Mouse (Mus musculus) lung, postnatal 10 days (tissue): ENCODE results near the gene Mettl24.

Experiments used
- DNase-seq: peaks from one replicate; pipeline ENCODE4 v3.0.0; 2021

Mettl24 gene

DNA sequence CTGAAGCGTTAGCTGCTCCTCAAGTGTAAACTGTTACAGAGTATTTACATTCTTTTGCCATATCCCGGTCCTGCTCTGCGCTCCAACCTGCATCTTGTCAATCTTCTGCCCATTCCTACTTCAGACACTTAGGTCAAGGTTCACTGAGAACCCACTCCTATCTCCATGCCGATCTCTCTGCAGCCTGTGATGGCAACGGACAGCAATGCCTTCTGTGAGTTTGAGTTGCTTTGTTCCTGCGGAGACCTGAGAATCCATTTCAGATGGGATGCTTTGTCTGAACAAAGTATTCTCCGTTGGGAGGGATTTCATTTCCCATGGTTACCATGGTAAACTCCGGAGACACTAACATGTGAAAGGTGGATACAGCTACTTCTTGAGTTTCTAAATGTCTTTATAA is 2.6 kb downstream of the Mettl24 start:
- DNase-seq = no peak

DNA sequence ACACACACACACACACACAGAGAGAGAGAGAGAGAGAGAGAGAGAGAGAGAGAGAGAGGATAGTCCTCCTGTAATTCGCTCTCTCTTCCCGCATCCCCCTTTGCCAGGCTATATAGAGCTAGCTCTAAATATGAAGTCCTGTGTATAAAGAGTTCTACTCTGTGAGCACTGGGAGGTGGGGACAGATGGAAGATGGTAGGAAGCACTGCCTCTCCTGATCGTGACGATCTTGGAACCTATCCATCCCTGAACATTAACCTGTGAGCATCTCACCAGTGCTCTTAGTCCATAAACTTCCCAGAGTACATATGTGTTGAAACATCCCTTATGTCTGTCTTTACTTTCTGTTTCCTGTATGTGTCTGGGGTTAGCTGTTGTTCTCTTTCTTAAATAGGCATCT is 3.9 kb downstream of the Mettl24 start:
- DNase-seq = no peak

DNA sequence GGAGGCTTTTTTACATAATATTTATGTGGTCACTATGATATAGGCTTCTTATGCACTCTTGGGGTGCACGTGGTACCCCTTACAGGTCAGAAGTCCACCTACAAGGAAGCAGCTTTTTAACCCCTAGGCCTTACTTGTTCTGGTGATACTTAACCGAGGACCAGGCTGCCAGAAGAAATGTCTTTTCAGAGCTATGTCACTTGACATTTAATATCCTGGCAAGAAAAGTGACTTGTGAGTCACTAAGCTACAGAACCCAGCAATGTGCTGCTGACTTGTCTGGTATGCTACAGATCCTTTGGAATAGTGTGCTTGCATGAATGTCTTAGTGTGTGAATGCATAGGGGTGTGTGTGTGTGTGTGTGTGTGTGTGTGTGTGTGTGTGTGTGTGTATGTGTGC is 4.3 kb downstream of the Mettl24 start:
- DNase-seq = no peak

DNA sequence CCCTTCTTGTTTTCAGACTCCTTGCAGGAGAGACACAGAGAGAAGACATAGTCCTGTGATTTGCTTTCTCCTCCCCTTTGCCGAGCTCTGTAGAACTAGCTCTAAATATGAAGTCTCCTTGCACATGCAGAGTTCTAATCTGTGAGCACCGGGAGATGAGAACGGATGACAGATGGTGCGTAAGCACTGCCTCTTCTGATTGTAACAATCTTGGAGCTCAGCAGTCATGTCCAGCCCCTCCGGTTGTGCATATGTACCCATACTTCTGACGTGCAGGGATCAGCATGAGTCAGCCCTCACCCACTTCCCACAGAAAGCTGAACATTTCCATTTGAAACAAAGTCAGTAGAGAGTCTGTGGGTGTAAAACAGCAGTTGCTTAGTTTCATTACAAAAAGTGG is 5.2 kb downstream of the Mettl24 start:
- DNase-seq = no peak

DNA sequence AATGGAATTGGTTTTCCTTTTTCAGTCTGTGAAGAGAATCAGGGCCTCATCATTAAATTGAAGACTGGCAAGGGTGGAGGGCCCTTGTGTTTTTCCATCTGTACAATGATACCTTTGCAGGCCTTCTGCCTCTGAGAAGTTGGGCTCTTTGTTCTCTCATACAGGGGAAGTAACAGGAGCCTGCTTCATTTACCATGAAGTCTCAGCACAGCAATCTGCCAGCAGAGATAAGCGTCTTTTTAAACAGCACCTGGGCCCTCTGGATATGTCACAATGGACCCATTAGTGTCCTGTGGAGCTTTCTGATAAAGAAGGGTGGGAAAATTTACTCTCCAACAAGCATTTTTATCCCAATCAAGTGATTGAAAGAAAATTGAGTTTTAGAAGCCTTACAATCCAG is 5.8 kb downstream of the Mettl24 start:
- DNase-seq = no peak

DNA sequence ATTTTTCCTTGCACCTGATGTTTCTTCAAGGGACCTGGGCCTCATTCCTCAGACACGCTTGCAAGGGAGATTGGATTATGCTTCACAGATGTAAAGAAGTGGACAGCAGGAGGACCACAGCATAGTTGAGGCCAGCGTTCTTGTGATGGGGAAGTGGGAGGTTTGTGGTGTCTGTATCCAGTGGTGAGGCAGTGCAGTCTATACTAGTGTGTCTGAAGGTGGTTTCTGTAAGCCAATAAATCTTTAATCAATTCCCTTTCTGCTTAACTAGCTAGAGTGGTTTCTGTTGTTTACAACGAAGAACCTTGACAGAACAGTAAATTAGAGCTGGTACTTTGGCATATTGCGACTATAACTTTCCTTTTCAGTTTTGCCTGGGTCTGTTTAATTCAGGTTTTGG is 15.6 kb downstream of the Mettl24 start:
- no peak for DNase-seq

DNA sequence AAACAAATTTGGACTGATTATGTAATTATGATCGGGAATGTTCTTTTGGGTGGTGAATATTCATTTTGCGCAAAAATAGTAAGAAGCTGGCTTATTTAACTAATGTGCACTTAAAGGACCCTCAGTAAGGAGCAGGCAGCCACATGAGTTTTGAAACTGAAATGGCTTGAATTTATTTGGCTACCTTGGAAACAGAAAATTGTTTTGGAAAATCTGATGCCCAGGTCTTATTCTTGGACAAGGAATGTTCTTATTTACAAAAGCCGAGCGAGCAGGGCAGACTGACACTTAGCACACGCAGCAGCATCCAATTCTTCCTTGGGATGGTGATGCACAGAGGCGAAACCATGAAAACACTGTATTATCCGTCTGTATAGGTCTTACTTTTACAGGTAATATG is 28.0 kb downstream of the Mettl24 start:
- peak; percentile 42 for DNase-seq

DNA sequence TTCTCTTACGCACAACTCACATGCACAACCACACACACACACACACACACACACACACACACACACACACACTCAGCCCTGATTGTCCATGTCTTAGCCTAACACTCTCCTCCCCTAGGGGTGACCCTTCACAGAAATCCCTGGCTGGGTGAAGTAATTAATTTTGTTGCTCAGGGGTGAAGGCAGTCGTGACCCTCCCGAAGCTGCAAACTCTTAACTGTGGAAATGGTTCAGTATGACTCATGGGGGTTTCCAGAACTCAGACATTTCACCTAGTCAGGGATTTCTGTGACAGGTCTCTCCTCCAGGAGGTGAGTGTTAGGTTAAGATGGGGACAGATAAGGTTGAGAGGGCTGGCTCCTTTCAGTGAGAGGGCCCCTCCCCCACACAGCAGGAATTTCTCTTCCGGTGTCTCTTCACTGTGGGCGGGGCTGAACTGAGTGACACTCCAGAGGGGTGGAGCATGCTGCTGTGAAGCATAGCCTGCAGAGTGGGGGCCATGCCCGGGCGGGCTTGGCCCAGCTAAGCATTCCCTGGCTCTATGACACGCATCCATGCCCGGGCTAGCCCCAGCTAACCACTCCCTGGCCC is 30.0 kb downstream of the Mettl24 start:
- DNase-seq = peak; percentile 66

DNA sequence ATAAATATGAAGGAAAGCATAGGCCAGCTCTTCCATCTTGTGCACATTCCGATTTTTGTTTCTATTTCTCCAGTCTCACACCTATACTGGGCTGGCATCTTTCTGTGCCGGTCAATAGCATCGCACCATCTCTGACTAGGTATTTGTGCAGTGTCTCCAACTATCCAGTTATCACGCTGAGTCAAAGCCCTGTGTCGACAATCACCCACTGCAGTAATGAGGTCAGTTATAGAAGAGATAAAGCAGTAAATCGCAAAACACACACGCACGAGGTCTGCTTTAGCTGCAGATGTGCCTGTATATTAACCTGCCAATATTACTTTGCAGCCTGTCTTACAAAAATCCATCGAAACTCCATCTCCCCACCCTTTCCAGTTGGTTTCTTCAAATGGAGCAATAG is 30.7 kb downstream of the Mettl24 start:
- no peak for DNase-seq

DNA sequence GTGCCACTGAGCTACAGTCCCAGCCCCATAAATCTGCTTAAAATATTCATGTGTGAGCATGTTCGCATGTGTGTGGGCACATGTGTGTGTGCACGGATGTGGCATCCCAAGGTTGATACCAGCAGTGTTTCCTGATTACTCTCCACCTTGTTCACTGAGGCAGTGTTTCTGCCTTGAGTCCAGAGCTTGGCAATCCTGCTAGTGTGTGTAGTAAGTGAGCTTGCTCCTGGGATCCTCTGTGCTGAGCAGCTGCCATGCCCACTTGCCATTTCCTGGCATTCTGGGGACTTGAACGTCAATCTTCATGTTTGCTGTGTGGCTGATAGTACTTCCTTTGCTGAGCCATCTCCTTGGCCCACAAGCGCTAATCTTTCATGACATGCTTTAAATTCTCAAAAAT is 32.1 kb downstream of the Mettl24 start:
- peak; percentile 59 for DNase-seq

DNA sequence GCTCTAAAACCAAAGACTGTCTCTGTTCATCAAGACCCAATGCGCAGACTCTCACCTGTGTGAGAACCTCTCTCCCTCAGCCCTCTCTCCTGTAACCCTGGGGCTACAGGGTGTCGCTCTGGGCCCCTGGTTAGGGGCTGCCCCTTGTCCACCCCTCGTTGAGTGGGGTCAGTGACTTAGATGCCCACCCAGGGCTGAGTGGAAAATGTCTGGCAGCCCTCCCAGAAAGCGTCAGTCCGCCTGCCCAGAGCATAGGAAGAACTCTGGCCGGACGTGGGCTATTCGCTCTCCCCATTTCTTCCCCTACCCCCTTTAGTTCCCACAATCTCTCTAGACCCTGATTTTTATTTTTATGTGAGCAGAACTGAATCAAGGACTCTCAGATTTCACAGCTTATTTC is 33.2 kb downstream of the Mettl24 start:
- no peak for DNase-seq

DNA sequence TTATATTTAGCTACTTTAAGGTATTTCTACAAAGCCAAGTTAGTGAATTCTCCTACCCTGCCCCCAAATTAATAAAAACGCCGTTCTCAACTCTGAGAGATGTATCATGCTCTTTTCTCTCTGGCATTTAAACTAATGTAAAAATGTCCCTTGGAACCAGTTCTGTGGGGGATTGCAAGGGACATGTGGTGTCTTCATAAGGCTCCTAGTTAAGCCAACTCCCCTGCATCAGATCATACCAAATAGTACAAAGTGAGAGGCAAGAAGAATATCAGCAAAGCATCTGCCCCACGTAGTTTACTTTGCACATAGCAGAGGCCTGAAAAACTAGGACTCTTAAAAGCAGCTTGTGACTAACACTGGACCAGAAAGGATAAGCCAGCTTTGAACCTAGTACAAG is 33.6 kb downstream of the Mettl24 start:
- no peak for DNase-seq

DNA sequence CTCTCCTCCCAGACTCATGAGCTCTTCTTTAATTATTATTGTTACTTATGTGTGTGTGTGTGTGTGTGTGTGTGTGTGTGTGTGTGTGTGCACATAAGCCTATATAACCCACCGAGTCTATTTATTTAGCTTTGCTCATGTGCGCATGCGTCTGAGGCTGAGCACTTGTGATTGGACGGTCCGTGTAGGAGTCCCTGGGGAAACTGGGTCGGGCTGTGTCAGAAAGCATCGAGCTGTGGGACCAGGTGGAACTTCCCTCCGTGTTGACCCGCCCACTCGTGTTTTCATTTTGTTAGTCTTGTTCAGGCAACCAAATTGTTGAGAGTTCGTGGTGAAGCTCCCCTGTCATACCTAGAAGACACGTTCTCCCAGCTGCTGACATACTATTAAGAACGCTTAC is 35.3 kb downstream of the Mettl24 start:
- no peak for DNase-seq

DNA sequence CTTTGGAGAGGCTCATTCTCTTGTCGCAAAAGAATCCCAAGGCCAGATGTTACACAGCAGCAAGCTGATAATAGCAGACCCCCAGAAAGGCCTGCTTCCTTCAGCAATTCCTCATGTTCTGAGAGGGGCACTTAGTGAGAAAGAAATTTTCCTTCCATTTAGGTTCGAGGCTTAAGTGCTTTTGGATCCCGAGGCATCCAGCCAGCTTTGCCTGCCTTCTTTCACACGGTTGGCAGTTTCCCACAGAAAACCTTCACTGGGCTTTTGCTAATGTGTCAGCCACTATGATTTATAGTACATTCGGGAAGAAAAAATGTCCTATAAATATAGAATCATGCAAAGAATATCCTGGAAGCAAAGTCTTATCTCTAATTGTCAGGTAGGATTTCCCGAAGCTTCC is 36.0 kb downstream of the Mettl24 start:
- DNase-seq = no peak

DNA sequence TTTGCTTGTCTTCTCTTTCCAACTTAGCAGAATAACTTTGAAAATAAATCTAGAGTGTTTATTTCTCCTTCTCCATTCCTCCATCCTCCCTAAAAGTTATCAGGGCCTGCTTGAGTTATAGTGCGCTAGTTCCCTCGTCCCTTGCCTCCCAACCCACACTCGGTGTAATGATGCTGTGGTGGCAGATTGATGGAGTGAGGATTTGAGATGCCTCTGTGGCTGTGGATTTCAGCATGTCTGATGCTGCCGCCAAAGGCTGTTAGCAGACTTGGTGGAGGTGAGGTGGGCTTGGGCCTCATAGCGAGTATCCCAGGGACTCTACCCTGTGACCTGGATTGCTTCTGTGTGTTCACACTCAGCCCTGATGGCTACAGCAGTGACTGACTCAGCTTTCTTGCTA is 37.8 kb downstream of the Mettl24 start:
- DNase-seq = no peak

DNA sequence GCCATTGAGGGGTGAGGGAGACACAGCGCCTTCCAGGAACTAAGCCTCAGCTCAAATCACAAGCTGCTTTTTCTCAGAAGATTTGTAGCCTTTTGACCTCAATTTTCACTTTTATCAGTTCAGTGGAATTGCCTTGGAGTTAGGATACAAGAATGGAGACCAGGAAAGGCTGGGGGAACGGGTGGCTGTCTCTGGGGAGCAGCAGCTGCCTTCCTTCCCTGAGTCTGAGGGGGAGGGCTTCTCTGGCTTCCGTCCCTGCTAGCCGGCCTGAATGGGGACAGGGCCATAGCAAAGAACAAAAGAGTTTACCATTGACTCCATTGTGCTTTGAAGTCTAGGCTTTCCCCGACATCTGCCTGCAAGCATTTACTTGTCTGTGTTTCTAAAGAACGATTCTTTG is 41.3 kb downstream of the Mettl24 start:
- DNase-seq = peak; percentile 35

DNA sequence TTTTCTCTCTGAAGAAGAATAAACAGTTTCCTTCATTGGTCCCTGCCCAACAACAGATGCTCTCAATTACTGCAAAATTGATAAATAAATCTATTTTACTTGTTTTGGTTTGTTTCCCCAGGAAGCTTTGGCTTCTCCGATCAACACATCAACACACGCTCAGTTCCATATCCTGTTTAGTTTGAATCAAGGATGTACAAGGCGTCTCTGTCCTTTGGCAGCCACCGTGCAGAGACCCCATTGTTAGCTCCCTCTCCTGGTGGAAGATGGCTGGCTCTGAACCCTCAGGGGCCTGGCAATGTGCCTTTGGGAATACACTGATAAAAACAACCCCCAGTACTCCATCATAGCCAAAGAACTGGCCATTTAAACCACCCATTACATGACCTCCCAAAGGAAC is 42.0 kb downstream of the Mettl24 start:
- DNase-seq = peak; percentile 75

DNA sequence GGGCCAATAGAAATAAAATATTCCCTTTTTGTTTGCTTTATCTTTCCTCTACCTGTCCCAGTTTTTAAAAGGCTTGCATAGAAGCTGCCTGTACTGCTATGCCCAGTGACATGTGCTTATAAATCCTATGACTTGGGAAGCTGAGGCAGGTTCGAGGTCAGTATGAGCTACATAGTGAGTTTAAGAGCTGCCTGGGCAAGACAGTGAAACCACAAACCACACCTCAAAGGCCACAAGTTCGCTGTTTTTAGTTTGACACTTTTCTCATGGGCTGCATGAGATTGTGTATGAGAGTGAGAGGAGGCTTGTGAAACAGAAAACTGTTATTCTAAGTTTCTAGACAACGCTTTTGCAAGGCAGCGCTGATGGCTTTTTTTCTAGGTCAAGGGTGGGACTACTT is 42.4 kb downstream of the Mettl24 start:
- DNase-seq = no peak

DNA sequence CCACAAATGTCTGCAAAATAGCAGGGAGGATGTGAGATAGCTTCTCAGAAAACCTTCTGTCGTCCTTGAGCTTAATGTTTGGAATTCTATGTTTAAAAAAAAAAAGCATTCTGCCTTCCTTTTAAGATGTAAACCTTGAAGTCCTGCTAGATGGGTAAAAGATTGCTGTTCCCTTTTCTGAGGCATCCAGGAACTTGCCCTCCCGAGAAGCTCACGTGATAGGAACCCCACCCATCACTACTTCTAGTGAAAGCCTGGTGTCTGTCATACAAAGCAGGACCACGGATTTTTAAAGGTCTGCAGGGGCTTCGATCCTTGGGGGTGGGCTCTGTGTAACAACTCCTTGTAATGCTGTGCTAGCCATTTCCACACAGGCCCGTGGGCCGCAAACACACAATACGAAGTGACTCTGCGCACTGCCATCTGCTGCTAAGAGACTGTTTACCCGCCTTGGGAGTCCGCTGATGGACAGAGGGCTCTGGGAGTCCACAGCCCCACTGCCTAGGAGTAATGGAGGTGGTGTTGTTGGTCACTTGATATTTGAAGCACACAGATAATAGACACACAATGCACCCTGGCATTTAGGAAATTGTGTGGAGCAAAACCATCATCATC is 43.3 kb downstream of the Mettl24 start:
- DNase-seq = no peak

DNA sequence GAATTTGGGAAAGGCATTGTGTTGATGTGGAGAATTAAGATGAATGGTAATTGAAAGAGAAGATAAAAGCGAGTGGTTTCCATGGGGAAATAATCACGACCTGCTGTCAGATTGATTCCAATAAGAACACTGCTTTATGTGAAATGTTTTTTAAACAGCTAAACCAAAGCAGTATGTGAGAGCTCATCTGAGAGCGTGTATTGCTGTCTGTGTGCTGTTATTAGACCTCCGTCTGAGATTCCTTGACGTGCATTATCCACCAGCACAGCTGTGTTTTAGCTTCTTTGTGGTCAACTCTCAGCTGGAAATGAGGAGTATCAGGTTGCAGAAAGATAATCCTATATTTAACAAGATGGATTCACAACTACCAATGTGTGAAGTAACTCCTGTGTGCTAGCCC is 43.9 kb downstream of the Mettl24 start:
- no peak for DNase-seq

DNA sequence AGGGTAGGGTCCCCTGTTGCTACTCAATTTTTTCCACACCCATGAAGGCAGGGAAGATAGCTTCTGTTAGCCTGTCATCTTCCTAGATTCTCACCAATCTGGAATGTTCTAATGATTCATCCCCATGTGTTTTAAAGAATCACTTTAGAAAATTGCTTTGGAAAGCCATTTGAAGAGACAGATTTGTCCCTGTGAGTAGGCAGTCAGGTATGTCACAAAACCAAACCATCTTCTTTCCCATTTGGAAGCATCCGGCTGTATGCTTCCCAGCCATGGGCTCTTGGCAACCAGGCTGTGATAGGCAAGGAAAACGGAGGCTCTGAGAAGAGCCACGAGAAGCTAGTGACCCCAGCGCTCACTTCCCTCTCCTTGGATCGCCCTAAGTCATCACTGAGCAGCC is 47.1 kb downstream of the Mettl24 start:
- DNase-seq = no peak

DNA sequence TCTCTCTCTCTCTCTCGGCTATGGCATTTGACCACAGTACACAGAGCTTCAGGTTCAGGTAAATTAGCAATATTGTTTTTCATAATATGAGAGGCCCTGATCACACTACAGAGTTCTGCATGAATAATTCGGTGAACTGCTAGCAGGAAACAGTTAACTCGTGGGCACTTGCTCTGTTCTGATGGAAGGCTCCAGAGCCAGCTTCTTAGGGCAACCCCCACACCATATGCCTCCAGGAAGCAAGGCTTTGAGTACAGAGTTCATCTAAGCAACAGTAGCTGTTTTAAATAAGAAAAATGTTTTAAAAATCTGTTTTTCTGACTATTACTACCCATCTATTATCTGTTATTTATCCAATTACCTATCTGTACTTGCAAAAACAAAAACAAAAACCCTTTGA is 50.2 kb downstream of the Mettl24 start:
- no peak for DNase-seq

DNA sequence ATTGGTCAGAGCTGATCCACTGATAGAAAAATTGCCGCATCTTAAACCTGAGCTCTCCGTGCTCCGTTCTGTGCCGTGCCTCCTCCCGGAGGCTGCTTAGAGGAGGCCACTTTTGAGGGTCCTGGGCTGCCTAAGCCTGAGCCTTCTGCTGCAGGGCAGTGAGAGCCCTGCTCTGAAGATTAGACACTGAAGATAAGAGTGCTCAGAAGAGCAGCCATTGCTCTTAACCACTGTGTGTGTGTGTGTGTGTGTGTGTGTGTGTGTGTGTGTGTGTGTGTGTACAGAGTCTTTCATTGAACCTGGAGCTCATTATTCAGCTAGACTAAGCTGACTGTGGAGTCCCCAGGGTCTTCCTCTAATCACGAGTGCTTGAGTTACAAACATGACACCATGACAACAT is 53.1 kb downstream of the Mettl24 start:
- no peak for DNase-seq

DNA sequence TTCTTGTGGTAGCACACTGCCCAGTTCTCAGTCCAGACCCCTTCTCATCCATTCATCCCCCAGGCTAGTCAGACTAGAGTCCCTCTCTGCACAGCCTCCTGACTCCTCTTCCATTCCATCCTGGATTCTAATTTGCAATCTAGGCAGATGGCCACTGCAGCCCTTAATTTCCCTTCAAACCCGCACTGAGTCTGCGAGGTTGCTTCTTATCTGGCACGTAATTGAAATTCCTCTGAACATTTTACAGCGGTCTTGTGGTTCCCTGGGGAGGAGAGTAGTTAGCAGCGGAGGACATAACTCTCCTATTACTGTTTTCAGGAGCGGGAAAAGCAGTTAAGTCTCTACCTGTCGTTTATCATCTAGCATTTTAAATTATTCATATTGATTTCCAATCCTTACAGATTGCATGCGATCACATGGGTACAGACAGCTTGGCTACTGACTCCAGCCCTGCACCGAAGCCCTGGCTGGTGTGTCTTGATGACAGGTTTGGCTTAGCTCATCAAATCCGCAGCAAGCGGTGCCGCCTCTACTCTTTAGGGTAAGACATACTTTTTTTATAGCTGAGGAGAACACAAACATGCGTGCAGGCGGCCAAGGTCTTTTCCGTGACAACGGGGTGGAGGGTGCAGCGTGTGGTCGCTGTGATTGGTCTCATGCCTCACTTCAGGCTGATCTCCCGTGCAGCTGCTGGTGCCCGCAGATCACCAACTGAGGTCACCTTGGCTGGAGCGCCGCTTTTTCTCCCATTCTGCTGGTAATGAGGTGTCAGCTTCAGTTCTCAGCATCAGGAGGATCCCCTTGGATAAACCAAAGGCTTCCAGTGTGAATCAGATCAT is 54.4 kb downstream of the Mettl24 start:
- no peak for DNase-seq

DNA sequence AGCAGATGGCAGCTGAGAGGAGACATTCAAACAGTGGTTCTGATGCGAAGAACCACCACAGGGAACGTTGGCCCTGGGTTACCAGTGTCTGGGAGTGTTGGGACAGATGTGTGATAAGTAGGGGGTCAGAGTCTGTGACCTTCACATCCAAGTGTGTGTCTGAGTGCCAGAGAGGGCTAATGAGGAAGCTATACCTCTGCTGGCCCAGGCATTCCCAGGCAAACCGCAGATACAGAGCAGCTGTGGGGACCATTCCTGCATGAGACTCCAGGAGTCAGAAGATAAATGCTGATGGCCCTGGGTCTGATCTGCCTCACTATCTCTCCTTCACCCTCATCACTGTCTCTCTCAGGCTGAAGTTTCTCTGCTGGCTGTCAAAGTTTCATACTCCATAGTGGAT is 57.6 kb downstream of the Mettl24 start:
- no peak for DNase-seq
